Mouse (Mus musculus) c-Kit-negative CD71-positive TER-119-positive erythroid progenitor cells, embryonic 14.5 days (primary cell): ENCODE data around the gene Kcnk10.
"Not testable (repeated sequence)": the region's sequence is repeated elsewhere in the genome, so short reads cannot be mapped to it uniquely, and the experiment has no call there.

Source experiments
- DNase-seq: peaks from one replicate; pipeline ENCODE4 v3.0.0-alpha.2; 2013; ENCODE audit warnings: low read depth, low spot score

Kcnk10 gene

GRCm38 (mm10) chr12:98577861-98578360 lies at the start of gene Kcnk10:
Gene Kcnk10 (minus strand): TSS chr12:98578310.
- no peak for DNase-seq

GRCm38 (mm10) chr12:98627392-98628259 lies 49.5 kb upstream of the Kcnk10 start, which contains the start of gene Spata7:
Gene Spata7 (plus strand): TSS chr12:98628157.
- DNase-seq, result peak; percentile 54

- not testable (repeated sequence) for DNase-seq
Measured at GRCm38 (mm10) chr12:98623266-98623665, 45.2 kb upstream of the Kcnk10 start.

GRCm38 (mm10) chr12:98620922-98621321 lies 42.8 kb upstream of the Kcnk10 start:
- DNase-seq, result not testable (repeated sequence)

GRCm38 (mm10) chr12:98619496-98619895 lies 41.4 kb upstream of the Kcnk10 start:
- no peak for DNase-seq

GRCm38 (mm10) chr12:98615746-98616145 lies 37.6 kb upstream of the Kcnk10 start:
- no peak for DNase-seq

GRCm38 (mm10) chr12:98614910-98615508 lies 36.9 kb upstream of the Kcnk10 start:
- no peak for DNase-seq

- no peak for DNase-seq
Measured at GRCm38 (mm10) chr12:98610341-98610740, 32.2 kb upstream of the Kcnk10 start.

GRCm38 (mm10) chr12:98606595-98607290 lies 28.6 kb upstream of the Kcnk10 start:
- DNase-seq, result no peak

- no peak for DNase-seq
Measured at GRCm38 (mm10) chr12:98605264-98605663, 27.2 kb upstream of the Kcnk10 start.

GRCm38 (mm10) chr12:98602114-98602513 lies 24.0 kb upstream of the Kcnk10 start:
- no peak for DNase-seq

- no peak for DNase-seq
Measured at GRCm38 (mm10) chr12:98600861-98601260, 22.8 kb upstream of the Kcnk10 start.

GRCm38 (mm10) chr12:98591016-98591415 lies 12.9 kb upstream of the Kcnk10 start:
- DNase-seq, result no peak

- DNase-seq, result no peak
Measured at GRCm38 (mm10) chr12:98588573-98588972, 10.5 kb upstream of the Kcnk10 start.

- DNase-seq, result no peak
Measured at GRCm38 (mm10) chr12:98585302-98585701, 7.2 kb upstream of the Kcnk10 start.

- DNase-seq, result no peak
Measured at GRCm38 (mm10) chr12:98575942-98576550, 2.1 kb downstream of the Kcnk10 start.

- no peak for DNase-seq
Measured at GRCm38 (mm10) chr12:98575195-98575887, 2.8 kb downstream of the Kcnk10 start.

GRCm38 (mm10) chr12:98574353-98575194 lies 3.5 kb downstream of the Kcnk10 start:
- no peak for DNase-seq

GRCm38 (mm10) chr12:98573317-98574270 lies 4.5 kb downstream of the Kcnk10 start:
- no peak for DNase-seq
